Mouse (Mus musculus) lung, adult 2 months (tissue): ENCODE data around the gene Myocd. TPM values are rescaled to one million over a fixed set of nuclear protein-coding genes. Genes with fewer than 3 reads are reported as not detected.

Experiments
- DNase-seq: peaks from one replicate; pipeline ENCODE4 v3.0.0; 2022
- H3K4me1 ChIP-seq: fragments of 200-500 bp; 2 replicates; pipeline ENCODE4 v1.6.1; 2011; ENCODE audit warnings: low read length; ENCODE audit not compliant: control insufficient read depth, insufficient read depth
- H3K4me3 ChIP-seq: fragments of 200-500 bp; replicated peaks from 2 replicates; pipeline ENCODE3; 2011; ENCODE audit warnings: low read depth, mild to moderate bottlenecking, control low read depth, low read length; ENCODE audit errors: extremely low read depth
- CTCF ChIP-seq: fragments of 200-500 bp; IDR thresholded peaks from 2 replicates; pipeline ENCODE4 v1.5.1; 2011; ENCODE audit warnings: mild to moderate bottlenecking, low read length, control low read depth; ENCODE audit not compliant: insufficient read depth
- POLR2A ChIP-seq: fragments of 200-500 bp; IDR thresholded peaks from 2 replicates; pipeline ENCODE4 v1.6.1; 2011; ENCODE audit warnings: low read depth, mild to moderate bottlenecking, control low read depth, low read length, borderline replicate concordance; ENCODE audit errors: extremely low read depth
- WGBS: fragments of 180-500 bp; shearing (Covaris S2); methylation state at CpG from one replicate; pipeline ENCODE4 v1.1.7; 2018; 5-methylcytosine and 5-hydroxymethylcytosine counted together
- polyA plus RNA-seq: library from polyadenylated mRNA; depleted of rRNA; stranded (reverse); fragments of >200 nt; gene quantifications from 2 replicates; pipeline ENCODE4 v1.2.3, GENCODE M21; 2012

Gene Myocd
- polyA plus RNA-seq, 1 experiment = 2.7 TPM

DNA sequence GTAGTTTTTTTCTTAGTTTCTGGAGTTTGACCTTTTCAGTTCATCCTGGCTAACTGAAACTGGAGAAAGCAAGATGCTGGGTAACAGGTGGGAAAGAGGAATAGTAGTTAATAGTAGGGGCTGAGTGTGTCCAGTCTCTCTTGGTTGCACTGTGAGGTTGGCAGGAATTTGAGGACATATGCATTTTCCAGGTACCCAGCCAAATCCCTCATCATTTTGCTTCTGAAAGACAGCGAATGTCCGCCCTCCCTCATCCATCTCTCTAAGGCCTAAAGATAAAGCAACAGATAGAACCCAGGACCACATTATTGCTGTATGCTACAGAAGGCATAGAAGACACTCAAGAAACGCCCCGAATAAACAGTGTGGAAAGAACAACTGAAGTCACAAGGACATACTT, 10.8 kb downstream of the Myocd start:
- DNase-seq = no peak
- no peak for TF ChIP-seq CTCF
- no peak for TF ChIP-seq POLR2A
- H3K4me3 ChIP-seq = no peak overlapping the region
- 82% methylated on average over 4 of the region's 4 CpGs for WGBS
- no peaks in the 10 kb centered on the region for H3K4me1 ChIP-seq

DNA sequence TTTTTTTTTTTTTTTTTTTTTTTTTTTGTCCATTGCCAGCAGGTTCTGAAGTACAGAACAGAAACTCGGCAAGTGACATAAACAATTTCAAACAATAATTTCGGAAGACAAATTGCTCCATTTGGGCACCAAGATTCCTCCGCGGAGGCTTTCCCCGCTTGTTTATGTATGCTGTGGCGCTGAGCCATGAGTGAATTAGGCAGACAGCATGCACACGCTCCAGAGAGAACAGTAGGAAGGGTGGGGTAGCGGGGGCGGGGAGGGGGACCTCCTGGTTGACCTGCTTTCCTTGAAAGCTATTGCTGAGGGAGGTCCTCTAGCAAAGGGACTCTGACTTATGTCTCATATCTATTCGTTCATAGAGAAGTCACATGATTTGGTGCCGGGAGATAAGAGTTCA, 13.6 kb downstream of the Myocd start:
- no peaks in the 10 kb centered on the region for H3K4me1 ChIP-seq
- TF ChIP-seq POLR2A (no peak), CTCF (no peak)
- 43% methylated on average over 11 of the region's 11 CpGs for WGBS
- no peak for DNase-seq
- H3K4me3 ChIP-seq = no peak overlapping the region

- 55% methylated on average over 6 of the region's 6 CpGs for WGBS
- DNase-seq = no peak
- Histone ChIP-seq H3K4me3 (no peak overlapping the region), H3K4me1 (no peaks in the 10 kb centered on the region)
- no peak for TF ChIP-seq POLR2A
- no peak for TF ChIP-seq CTCF
Measured at GRCm38 (mm10) chr11:65255564-65255963, 14.2 kb downstream of the Myocd start.

GRCm38 (mm10) chr11:65250366-65250765, 19.4 kb downstream of the Myocd start:
- no peak overlapping the region for H3K4me3 ChIP-seq
- TF ChIP-seq POLR2A = no peak
- TF ChIP-seq CTCF = no peak
- DNase-seq = no peak
- H3K4me1 ChIP-seq = no peaks in the 10 kb centered on the region
- WGBS = 89% methylated on average over 4 of the region's 4 CpGs

DNA sequence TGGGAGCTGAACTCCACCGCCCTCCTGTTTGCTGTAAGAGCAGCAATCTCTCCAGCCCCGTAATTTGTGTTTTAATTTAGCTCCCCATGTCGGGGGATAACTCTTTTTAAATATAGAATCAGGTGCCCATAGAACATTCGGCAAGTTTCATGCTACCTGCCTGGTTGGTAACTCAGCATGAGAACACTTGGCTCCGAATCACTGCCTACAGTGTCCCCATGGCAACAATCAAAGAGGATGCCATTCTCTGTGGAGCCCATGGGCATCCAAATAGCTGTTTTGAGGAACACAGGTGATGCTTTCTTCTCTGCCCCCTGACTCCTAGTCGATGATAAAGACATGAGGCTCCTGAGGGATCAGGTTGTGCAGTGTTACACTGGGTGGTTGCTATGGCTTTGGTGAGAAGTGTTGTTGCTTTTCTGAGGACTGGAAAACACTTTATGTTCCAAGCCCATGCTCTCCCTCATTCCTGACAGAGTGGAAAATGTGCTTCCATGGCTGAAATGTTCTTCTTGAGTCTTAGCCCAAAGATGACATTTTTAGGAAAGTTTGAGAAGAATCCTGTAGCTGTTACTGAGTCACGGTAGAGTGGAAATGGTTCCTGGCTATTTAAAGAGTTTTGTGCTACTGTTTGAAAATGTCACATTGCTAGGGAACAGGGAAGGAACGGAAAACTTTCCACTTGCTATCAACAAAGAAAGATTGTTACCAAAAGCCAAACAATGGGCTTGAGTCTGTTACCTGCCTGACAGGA, 23.3 kb downstream of the Myocd start:
- no peak for DNase-seq
- H3K4me1 ChIP-seq = no peaks in the 10 kb centered on the region
- no peak for TF ChIP-seq CTCF
- TF ChIP-seq POLR2A = no peak
- WGBS = 63% methylated on average over 8 of the region's 8 CpGs
- no peak overlapping the region for H3K4me3 ChIP-seq

DNA sequence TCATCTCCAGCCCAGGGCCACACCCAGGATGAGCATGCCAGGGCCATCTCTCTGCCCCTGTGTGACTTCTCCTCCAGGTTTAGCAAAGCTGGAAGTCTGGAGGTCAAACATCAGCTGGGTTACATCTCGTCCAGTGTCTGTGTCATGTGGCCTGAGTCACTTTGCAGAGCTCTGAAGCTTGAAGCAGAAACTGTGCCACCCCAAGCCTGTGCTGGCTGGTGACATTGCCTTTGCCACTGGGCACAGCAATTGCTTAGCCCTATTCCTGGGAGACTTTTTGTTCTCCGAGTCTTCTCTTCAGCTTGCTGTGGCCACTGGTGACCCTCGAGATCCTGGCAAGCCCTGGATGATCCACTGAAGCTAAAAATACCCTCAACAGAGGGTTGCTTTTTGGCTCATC, 26.2 kb downstream of the Myocd start:
- WGBS = 63% methylated on average over 3 of the region's 3 CpGs
- TF ChIP-seq POLR2A (no peak), CTCF (no peak)
- Histone ChIP-seq H3K4me1 (no peaks in the 10 kb centered on the region), H3K4me3 (no peak overlapping the region)
- DNase-seq = no peak

DNA sequence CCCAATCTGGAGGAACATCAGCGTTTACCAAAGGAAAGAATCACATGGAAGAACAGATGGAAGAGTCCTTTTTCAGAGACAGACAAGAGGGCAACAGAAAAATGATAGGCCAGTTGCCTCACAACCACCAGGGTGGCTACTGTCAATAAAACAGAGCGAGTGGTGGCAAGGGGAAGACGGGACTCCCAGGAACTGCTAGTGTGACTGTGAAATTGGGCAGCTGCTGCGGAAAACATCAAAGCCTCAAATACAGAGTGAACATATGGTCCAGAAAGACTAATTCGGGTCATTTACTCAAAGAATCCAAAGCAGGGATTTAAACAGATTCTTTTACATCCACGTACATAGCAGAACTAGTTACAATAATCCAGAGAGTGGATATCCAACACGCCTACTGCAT, 29.3 kb downstream of the Myocd start:
- Histone ChIP-seq H3K4me3 (no peak overlapping the region), H3K4me1 (no peaks in the 10 kb centered on the region)
- 70% methylated on average over 7 of the region's 7 CpGs for WGBS
- TF ChIP-seq POLR2A (no peak), CTCF (no peak)
- DNase-seq = no peak

DNA sequence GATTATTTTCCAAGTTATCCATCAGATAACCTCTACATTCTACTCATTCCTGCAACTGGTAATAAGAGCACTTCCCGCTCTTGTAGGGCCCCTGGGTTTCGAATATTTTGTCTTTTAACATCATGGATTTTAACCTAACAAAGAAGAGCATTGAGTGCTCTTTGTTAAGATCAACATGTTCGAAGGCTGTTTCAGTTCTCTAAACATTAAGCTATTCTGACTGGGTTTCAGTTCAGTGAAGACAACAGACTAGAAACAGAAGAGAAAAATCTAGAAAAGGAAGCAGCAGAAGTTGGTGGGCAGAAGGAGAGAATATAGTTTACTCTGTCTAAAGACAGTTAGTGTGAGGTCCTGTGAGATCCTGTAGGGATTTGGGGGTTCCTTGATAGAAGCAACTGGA, 31.9 kb downstream of the Myocd start:
- DNase-seq = no peak
- Histone ChIP-seq H3K4me1 (no peaks in the 10 kb centered on the region), H3K4me3 (no peak overlapping the region)
- TF ChIP-seq CTCF (no peak), POLR2A (no peak)
- 76% methylated on average over 3 of the region's 3 CpGs for WGBS

GRCm38 (mm10) chr11:65236907-65237306, 32.9 kb downstream of the Myocd start:
- no peak for DNase-seq
- 93% methylated on average over 2 of the region's 2 CpGs for WGBS
- no peak for TF ChIP-seq CTCF
- no peak for TF ChIP-seq POLR2A
- Histone ChIP-seq H3K4me3 (no peak overlapping the region), H3K4me1 (no peaks in the 10 kb centered on the region)

- H3K4me1 ChIP-seq = no peaks in the 10 kb centered on the region
- TF ChIP-seq CTCF (no peak), POLR2A (no peak)
- DNase-seq = no peak
Measured at GRCm38 (mm10) chr11:65235374-65235773, 34.4 kb downstream of the Myocd start.

GRCm38 (mm10) chr11:65231771-65232170, 38.0 kb downstream of the Myocd start:
- no peak for TF ChIP-seq CTCF
- no peak for TF ChIP-seq POLR2A
- Histone ChIP-seq H3K4me1 (no peaks in the 10 kb centered on the region), H3K4me3 (no peak overlapping the region)
- DNase-seq = no peak
- 80% methylated on average over 4 of the region's 4 CpGs for WGBS

More at GRCm38 (mm10) chr11:65235374-65235773, 34.4 kb downstream of the Myocd start:
- no peak overlapping the region for H3K4me3 ChIP-seq
- WGBS = 46% methylated on average over 2 of the region's 2 CpGs
